Mouse (Mus musculus) hindbrain, postnatal 0 days (tissue): ENCODE measurements around the gene Jpt1. TPM values are rescaled to one million over a fixed set of nuclear protein-coding genes. Genes with fewer than 3 reads are reported as not detected.
A peak's percentile ranks its signal among the peaks of the same experiment; 100 is the strongest.
"Not testable (repeated sequence)": the region's sequence is repeated elsewhere in the genome, so short reads cannot be mapped to it uniquely, and the experiment has no call there.

ENCODE experiments used
- ATAC-seq: fragments of 200-750 bp; cut with Nextera tagmentation; 2 replicates; pipeline ENCODE4 v1.8.0; 2017; ENCODE audit warnings: mild to moderate bottlenecking, moderate TSS enrichment, moderate library complexity
- DNase-seq: peaks from one replicate; pipeline ENCODE4 v3.0.0-alpha.2; 2015; ENCODE audit warnings: low spot score
- H3K27ac ChIP-seq: fragments of 300-500 bp; sonication (generic); 2 replicates; pipeline ENCODE4 v1.5.1; 2014; ENCODE audit warnings: mild to moderate bottlenecking
- H3K27me3 ChIP-seq: fragments of 300-500 bp; sonication (generic); 2 replicates; pipeline ENCODE4 v1.6.1; 2014; ENCODE audit warnings: low read length, mixed read lengths; ENCODE audit not compliant: insufficient read depth
- H3K36me3 ChIP-seq: fragments of 300-500 bp; sonication (generic); 2 replicates; pipeline ENCODE4 v1.6.1; 2014; ENCODE audit warnings: low read length, mixed read lengths; ENCODE audit not compliant: insufficient read depth
- H3K4me1 ChIP-seq: fragments of 300-500 bp; sonication (generic); 2 replicates; pipeline ENCODE4 v1.6.1; 2014; ENCODE audit warnings: antibody characterized with exemption, low read length, mixed read lengths; ENCODE audit not compliant: insufficient read depth
- H3K4me2 ChIP-seq: fragments of 300-500 bp; sonication (generic); 2 replicates; pipeline ENCODE4 v1.6.1; 2014; ENCODE audit warnings: low read depth, mild to moderate bottlenecking, low read length, moderate library complexity, mixed read lengths
- H3K4me3 ChIP-seq: fragments of 300-500 bp; sonication (generic); 2 replicates; pipeline ENCODE4 v1.5.1; 2014; ENCODE audit warnings: low read length
- H3K9ac ChIP-seq: fragments of 300-500 bp; sonication (generic); replicated peaks from 2 replicates; pipeline ENCODE4 v1.6.1; 2014; ENCODE audit warnings: mild to moderate bottlenecking, low read length, moderate library complexity, mixed read lengths
- H3K9me3 ChIP-seq: fragments of 300-500 bp; sonication (generic); 2 replicates; pipeline ENCODE4 v1.6.1; 2016; ENCODE audit warnings: low read length, mixed read lengths
- CTCF ChIP-seq: IDR thresholded peaks from 2 replicates; pipeline ENCODE4 v1.5.1; 2016; ENCODE audit warnings: antibody characterized with exemption, control low read depth, low read depth
- WGBS: fragments of 180-500 bp; shearing (Covaris S2); extraction: QIAGEN DNeasy Blood & Tissue Kit; methylation state at CpG from one replicate; pipeline ENCODE4 v1.1.7; 2014; 5-methylcytosine and 5-hydroxymethylcytosine counted together
- polyA plus RNA-seq: library from polyadenylated mRNA; unstranded; fragments of >200 nt; fragmentation: Nextera tagmentation; extraction: Ambion mirVana; gene quantifications from 2 replicates; pipeline ENCODE4 v1.2.1, GENCODE M21; 2015
- total RNA-seq: library from RNA; depleted of rRNA; stranded (reverse); fragments of >200 nt; gene quantifications from 2 replicates; pipeline ENCODE4 v1.2.3, GENCODE M21; 2014

The Jpt1 gene
- total and polyA plus RNA-seq, 2 experiments from 2014 or later, result 655 to 1,016 TPM

- no peak overlapping the region for H3K4me2 ChIP-seq
- H3K4me1 ChIP-seq, result peaks cover 5% of the 10 kb centered on the region; the same call in 1 of the 2 replicates
- no peaks in the 10 kb centered on the region for H3K9me3 ChIP-seq
- no peaks in the 10 kb centered on the region; the same call in 1 of the 2 replicates for H3K36me3 ChIP-seq
- DNase-seq (no peak), ATAC-seq (no peak)
- H3K27ac ChIP-seq, result no peak overlapping the region
- no peak overlapping the region for H3K9ac ChIP-seq
- H3K27me3 ChIP-seq, result no peaks in the 10 kb centered on the region
- no peak overlapping the region for H3K4me3 ChIP-seq
- 92% methylated on average over 19 of the region's 19 CpGs for WGBS
- TF ChIP-seq CTCF, result no peak
These were observed 25.6 kb downstream of the Jpt1 start for GRCm38 (mm10) chr11:115488551-115489104.

- no peaks in the 10 kb centered on the region for H3K27me3 ChIP-seq
- H3K4me2 ChIP-seq, result no peak overlapping the region
- H3K4me1 ChIP-seq, result no peaks in the 10 kb centered on the region
- no peaks in the 10 kb centered on the region for H3K9me3 ChIP-seq
- no peak overlapping the region for H3K27ac ChIP-seq
- TF ChIP-seq CTCF, result no peak
- WGBS, result 40% methylated on average over 12 of the region's 12 CpGs
- H3K36me3 ChIP-seq, result no peaks in the 10 kb centered on the region; the same call in 1 of the 2 replicates
- H3K4me3 ChIP-seq, result no peak overlapping the region
- DNase-seq, result no peak
- no peak for ATAC-seq
- H3K9ac ChIP-seq, result no peak overlapping the region
These were observed 29.0 kb downstream of the Jpt1 start for GRCm38 (mm10) chr11:115485155-115485554.

- ATAC-seq, result 0 out of 2 replicates have a peak, but pooled peaks have one; percentile 7
- peak; percentile 97 for TF ChIP-seq CTCF
- 18% methylated on average over 6 of the region's 6 CpGs for WGBS
- H3K27ac ChIP-seq, result no peak overlapping the region
- H3K27me3 ChIP-seq, result no peaks in the 10 kb centered on the region
- no peak overlapping the region for H3K4me2 ChIP-seq
- no peak overlapping the region for H3K9ac ChIP-seq
- no peaks in the 10 kb centered on the region for H3K9me3 ChIP-seq
- no peak overlapping the region for H3K4me3 ChIP-seq
- DNase-seq, result peak; percentile 87
- no peaks in the 10 kb centered on the region for H3K4me1 ChIP-seq
- H3K36me3 ChIP-seq, result no peaks in the 10 kb centered on the region; the same call in 1 of the 2 replicates
These were observed 30.5 kb downstream of the Jpt1 start for GRCm38 (mm10) chr11:115483726-115484125.

GRCm38 (mm10) chr11:115483278-115483677 is 30.9 kb downstream of the Jpt1 start:
- 65% methylated on average over 11 of the region's 11 CpGs for WGBS
- Histone ChIP-seq H3K27ac (no peak overlapping the region; the same call in 1 of the 2 replicates), H3K27me3 (no peaks in the 10 kb centered on the region)

GRCm38 (mm10) chr11:115481553-115482259 is 32.5 kb downstream of the Jpt1 start:
- Histone ChIP-seq H3K9me3 (no peaks in the 10 kb centered on the region), H3K4me1 (no peaks in the 10 kb centered on the region; the same call in 1 of the 2 replicates), H3K4me2 (no peak overlapping the region), H3K27me3 (no peaks in the 10 kb centered on the region), H3K4me3 (no peak overlapping the region), H3K9ac (no peak overlapping the region), H3K36me3 (no peaks in the 10 kb centered on the region), H3K27ac (no peak overlapping the region)
- TF ChIP-seq CTCF, result no peak
- ATAC-seq (no peak), DNase-seq (no peak)
- WGBS, result 83% methylated on average over 6 of the region's 6 CpGs

More at GRCm38 (mm10) chr11:115483278-115483677, 30.9 kb downstream of the Jpt1 start:
- Histone ChIP-seq H3K4me1 (no peaks in the 10 kb centered on the region), H3K9me3 (no peaks in the 10 kb centered on the region), H3K4me2 (no peak overlapping the region), H3K36me3 (no peaks in the 10 kb centered on the region), H3K9ac (no peak overlapping the region), H3K4me3 (no peak overlapping the region)
- DNase-seq (no peak), ATAC-seq (no peak)
- TF ChIP-seq CTCF, result no peak

- no peak overlapping the region for H3K27ac ChIP-seq
- ATAC-seq (no peak), DNase-seq (no peak)
- no peaks in the 10 kb centered on the region for H3K27me3 ChIP-seq
- TF ChIP-seq CTCF, result no peak
- H3K9me3 ChIP-seq, result no peaks in the 10 kb centered on the region
- H3K4me1 ChIP-seq, result peaks cover 4% of the 10 kb centered on the region
- no peak overlapping the region for H3K9ac ChIP-seq
- no peaks in the 10 kb centered on the region for H3K36me3 ChIP-seq
- H3K4me3 ChIP-seq, result no peak overlapping the region
- no peak overlapping the region for H3K4me2 ChIP-seq
- 88% methylated on average over 9 of the region's 9 CpGs for WGBS
These were observed 35.8 kb downstream of the Jpt1 start for GRCm38 (mm10) chr11:115478296-115478938.

GRCm38 (mm10) chr11:115477388-115477787 is 36.8 kb downstream of the Jpt1 start:
- 87% methylated on average over 7 of the region's 7 CpGs for WGBS
- H3K27ac ChIP-seq, H3K4me1 ChIP-seq, DNase-seq, H3K9ac ChIP-seq, H3K27me3 ChIP-seq, H3K9me3 ChIP-seq, ATAC-seq, H3K36me3 ChIP-seq, H3K4me3 ChIP-seq: not testable (repeated sequence)
- peak overlapping the region; percentile 64 for H3K4me2 ChIP-seq

GRCm38 (mm10) chr11:115476630-115477029 is 37.6 kb downstream of the Jpt1 start:
- DNase-seq, H3K27me3 ChIP-seq, ATAC-seq, H3K9me3 ChIP-seq, H3K27ac ChIP-seq, H3K36me3 ChIP-seq, H3K4me1 ChIP-seq: not testable (repeated sequence)
- Histone ChIP-seq H3K4me3 (peak overlapping the region; percentile 84; the same call in 1 of the 2 replicates), H3K4me2 (peak overlapping the region; percentile 64), H3K9ac (peak overlapping the region; percentile 54; the same call in 1 of the 2 replicates)
- WGBS, result 87% methylated on average over 4 of the region's 4 CpGs
